Mouse (Mus musculus) heart, postnatal 0 days (tissue): Measurements from ENCODE around the gene Dohh. TPM values are rescaled to one million over a fixed set of nuclear protein-coding genes. Genes with fewer than 3 reads are reported as not detected.

Experiments used
- ATAC-seq: fragments of 200-750 bp; cut with Nextera tagmentation; 2 replicates; pipeline ENCODE4 v1.8.0; 2017; ENCODE audit warnings: low read depth, moderate number of reproducible peaks, moderate library complexity; ENCODE audit not compliant: insufficient read depth
- DNase-seq: peaks from one replicate; pipeline ENCODE4 v3.0.0-alpha.2; 2016; ENCODE audit warnings: low spot score
- H3K27ac ChIP-seq: fragments of 300-500 bp; sonication (generic); 2 replicates; pipeline ENCODE4 v1.5.1; 2014; ENCODE audit warnings: low read depth, mild to moderate bottlenecking
- H3K27me3 ChIP-seq: fragments of 300-500 bp; sonication (generic); 2 replicates; pipeline ENCODE4 v1.6.1; 2014; ENCODE audit warnings: low read length, mixed read lengths; ENCODE audit not compliant: control insufficient read depth, insufficient read depth
- H3K36me3 ChIP-seq: fragments of 300-500 bp; sonication (generic); replicated peaks from 2 replicates; pipeline ENCODE4 v1.6.1; 2014; ENCODE audit warnings: low read length, mixed read lengths; ENCODE audit not compliant: control insufficient read depth, insufficient read depth
- H3K4me1 ChIP-seq: fragments of 300-500 bp; sonication (generic); 2 replicates; pipeline ENCODE4 v1.6.1; 2014; ENCODE audit warnings: antibody characterized with exemption; ENCODE audit not compliant: control insufficient read depth, insufficient read depth
- H3K4me2 ChIP-seq: fragments of 300-500 bp; sonication (generic); 2 replicates; pipeline ENCODE4 v1.6.1; 2014; ENCODE audit warnings: low read depth, mild to moderate bottlenecking, low read length, moderate library complexity
- H3K4me3 ChIP-seq: fragments of 300-500 bp; sonication (generic); 2 replicates; pipeline ENCODE4 v1.5.1; 2014; ENCODE audit warnings: low read depth, low read length
- H3K9ac ChIP-seq: fragments of 300-500 bp; sonication (generic); replicated peaks from 2 replicates; pipeline ENCODE4 v1.6.1; 2014; ENCODE audit warnings: low read depth, low read length, mixed read lengths
- H3K9me3 ChIP-seq: fragments of 300-500 bp; sonication (generic); replicated peaks from 2 replicates; pipeline ENCODE4 v1.6.1; 2016; ENCODE audit warnings: low read length; ENCODE audit not compliant: control insufficient read depth
- CTCF ChIP-seq: IDR thresholded peaks from 2 replicates; pipeline ENCODE4 v1.5.1; 2016; ENCODE audit warnings: antibody characterized with exemption, control low read depth, low read depth
- EP300 ChIP-seq: IDR thresholded peaks from 2 replicates; pipeline ENCODE4 v1.6.1; 2016; ENCODE audit warnings: antibody characterized with exemption, low read depth
- WGBS: fragments of 180-500 bp; shearing (Covaris S2); extraction: QIAGEN DNeasy Blood & Tissue Kit; methylation state at CpG from one replicate; pipeline ENCODE4 v1.1.7; 2014; 5-methylcytosine and 5-hydroxymethylcytosine counted together
- polyA plus RNA-seq: library from polyadenylated mRNA; unstranded; fragments of >200 nt; fragmentation: Nextera tagmentation; extraction: Ambion mirVana; gene quantifications from 2 replicates; pipeline ENCODE4 v1.2.1, GENCODE M21; 2015
- total RNA-seq: library from RNA; depleted of rRNA; stranded (reverse); fragments of >200 nt; gene quantifications from 2 replicates; pipeline ENCODE4 v1.2.3, GENCODE M21; 2014; ENCODE audit warnings: low replicate concordance

Dohh gene
- total and polyA plus RNA-seq, 2 experiments from 2014 or later: 75.2 to 123 TPM

GRCm38 (mm10) chr10:81415549-81416310 lies 31.5 kb downstream of the Dohh start:
- Histone ChIP-seq H3K4me3 (no peak overlapping the region), H3K4me2 (no peak overlapping the region), H3K9ac (no peak overlapping the region), H3K4me1 (peaks cover 83% of the 10 kb centered on the region), H3K9me3 (no peaks in the 10 kb centered on the region), H3K27me3 (no peaks in the 10 kb centered on the region), H3K27ac (peak overlapping the region; percentile 97), H3K36me3 (peaks cover 15% of the 10 kb centered on the region)
- TF ChIP-seq CTCF (no peak), EP300 (no peak)
- no peak for DNase-seq
- no peak for ATAC-seq
- WGBS: 71% methylated on average over 17 of the region's 17 CpGs

- Histone ChIP-seq H3K4me2 (peak overlapping the region; percentile 54), H3K4me1 (peaks cover 77% of the 10 kb centered on the region), H3K4me3 (peak overlapping the region; percentile 10), H3K9ac (no peak overlapping the region), H3K36me3 (peaks cover 17% of the 10 kb centered on the region), H3K27ac (peak overlapping the region; percentile 43), H3K9me3 (no peaks in the 10 kb centered on the region), H3K27me3 (no peaks in the 10 kb centered on the region)
- TF ChIP-seq EP300: 0 out of 2 replicates have a peak, but pooled peaks have one; percentile 60
- peak; percentile 47 for TF ChIP-seq CTCF
- ATAC-seq: peak; percentile 33
- WGBS: 11% methylated on average over 16 of the region's 26 CpGs
- DNase-seq: peak; percentile 71
These were observed 32.5 kb downstream of the Dohh start for GRCm38 (mm10) chr10:81416581-81417226.

- ATAC-seq: no peak
- peak overlapping the region; percentile 43 for H3K27ac ChIP-seq
These were observed 33.3 kb downstream of the Dohh start for GRCm38 (mm10) chr10:81417227-81418215.

GRCm38 (mm10) chr10:81418216-81419070 lies 34.2 kb downstream of the Dohh start:
- H3K27ac ChIP-seq: no peak overlapping the region
- ATAC-seq (no peak), DNase-seq (no peak)
- TF ChIP-seq EP300: no peak
- TF ChIP-seq CTCF: no peak
- H3K9me3 ChIP-seq: no peaks in the 10 kb centered on the region
- H3K4me2 ChIP-seq: no peak overlapping the region
- 0 out of 2 replicates have a peak overlapping the region, but pooled peaks have one; percentile 11 for H3K9ac ChIP-seq
- H3K4me1 ChIP-seq: peaks cover 65% of the 10 kb centered on the region
- WGBS: 51% methylated on average over 11 of the region's 11 CpGs
- H3K4me3 ChIP-seq: no peak overlapping the region
- peaks cover 17% of the 10 kb centered on the region for H3K36me3 ChIP-seq
- H3K27me3 ChIP-seq: no peaks in the 10 kb centered on the region

More at GRCm38 (mm10) chr10:81417227-81418215, 33.3 kb downstream of the Dohh start:
- H3K27me3 ChIP-seq: no peaks in the 10 kb centered on the region
- H3K4me1 ChIP-seq: peaks cover 75% of the 10 kb centered on the region
- H3K4me3 ChIP-seq: peak overlapping the region; percentile 10
- H3K36me3 ChIP-seq: peaks cover 17% of the 10 kb centered on the region
- WGBS: 59% methylated on average over 12 of the region's 12 CpGs
- DNase-seq: no peak
- H3K4me2 ChIP-seq: peak overlapping the region; percentile 54
- H3K9ac ChIP-seq: 0 out of 2 replicates have a peak overlapping the region, but pooled peaks have one; percentile 11
- no peak for TF ChIP-seq CTCF
- TF ChIP-seq EP300: peak; percentile 25; the same call in 1 of the 2 replicates
- no peaks in the 10 kb centered on the region for H3K9me3 ChIP-seq
